Mouse (Mus musculus) hindbrain, embryonic 13.5 days (tissue): ENCODE results near the gene Tmem132d. TPM values are rescaled to one million over a fixed set of nuclear protein-coding genes. Genes with fewer than 3 reads are reported as not detected.
"Not testable (repeated sequence)": the region's sequence is repeated elsewhere in the genome, so short reads cannot be mapped to it uniquely, and the experiment has no call there.

Experiments
- ATAC-seq: fragments of 200-750 bp; cut with Nextera tagmentation; 2 replicates; pipeline ENCODE4 v1.8.0; 2017; ENCODE audit warnings: moderate TSS enrichment; ENCODE audit not compliant: low FRiP score
- H3K27ac ChIP-seq: fragments of 300-500 bp; sonication (generic); 2 replicates; pipeline ENCODE4 v1.5.1; 2015; ENCODE audit warnings: inconsistent platforms, mild to moderate bottlenecking, moderate library complexity
- H3K27me3 ChIP-seq: fragments of 300-500 bp; sonication (generic); 2 replicates; pipeline ENCODE4 v1.6.1; 2015; ENCODE audit warnings: mild to moderate bottlenecking, inconsistent platforms
- H3K36me3 ChIP-seq: fragments of 300-500 bp; sonication (generic); 2 replicates; pipeline ENCODE4 v1.6.1; 2015; ENCODE audit warnings: mild to moderate bottlenecking, inconsistent platforms
- H3K4me1 ChIP-seq: fragments of 300-500 bp; sonication (generic); replicated peaks from 2 replicates; pipeline ENCODE4 v1.6.1; 2015; ENCODE audit warnings: inconsistent platforms
- H3K4me2 ChIP-seq: fragments of 300-500 bp; sonication (generic); 2 replicates; pipeline ENCODE4 v1.6.1; 2015; ENCODE audit warnings: inconsistent platforms, mild to moderate bottlenecking, moderate library complexity
- H3K4me3 ChIP-seq: fragments of 300-500 bp; sonication (generic); 2 replicates; pipeline ENCODE4 v1.5.1; 2015; ENCODE audit warnings: mild to moderate bottlenecking, inconsistent platforms
- H3K9ac ChIP-seq: fragments of 300-500 bp; sonication (generic); 2 replicates; pipeline ENCODE4 v1.6.1; 2015; ENCODE audit warnings: mild to moderate bottlenecking, inconsistent platforms
- H3K9me3 ChIP-seq: fragments of 300-500 bp; sonication (generic); 2 replicates; pipeline ENCODE4 v1.6.1; 2016; ENCODE audit warnings: inconsistent platforms
- WGBS: fragments of 180-500 bp; shearing (Covaris S2); methylation state at CpG from one replicate; pipeline ENCODE4 v1.1.7; 2015; 5-methylcytosine and 5-hydroxymethylcytosine counted together
- polyA plus RNA-seq: library from polyadenylated mRNA; unstranded; fragments of >200 nt; fragmentation: Nextera tagmentation; extraction: Ambion mirVana; gene quantifications from 2 replicates; pipeline ENCODE4 v1.2.1, GENCODE M21; 2015

Tmem132d gene
- polyA plus RNA-seq, 1 experiment from 2014 or later: 2.8 TPM

- no peak overlapping the region for H3K9ac ChIP-seq
- 88% methylated on average over 12 of the region's 12 CpGs for WGBS
- H3K4me2 ChIP-seq: no peak overlapping the region
- H3K9me3 ChIP-seq: no peaks in the 10 kb centered on the region
- peaks cover 8% of the 10 kb centered on the region; the same call in 1 of the 2 replicates for H3K27me3 ChIP-seq
- H3K4me1 ChIP-seq: no peaks in the 10 kb centered on the region
- ATAC-seq: no peak
- H3K4me3 ChIP-seq: no peak overlapping the region
- no peak overlapping the region for H3K27ac ChIP-seq
- H3K36me3 ChIP-seq: no peaks in the 10 kb centered on the region
Observed at GRCm38 (mm10) chr5:127806850-127807249, 626.0 kb downstream of the Tmem132d start.

- H3K4me3 ChIP-seq: no peak overlapping the region
- no peak for ATAC-seq
- 54% methylated on average over 4 of the region's 4 CpGs for WGBS
Observed at GRCm38 (mm10) chr5:127800907-127801306, 632.0 kb downstream of the Tmem132d start.

GRCm38 (mm10) chr5:127781221-127781620, 651.7 kb downstream of the Tmem132d start:
- Histone ChIP-seq H3K4me3 (no peak overlapping the region), H3K4me1 (0 out of 2 replicates have a peak, but pooled peaks cover 5% of the 10 kb centered on the region), H3K27me3 (no peaks in the 10 kb centered on the region), H3K9ac (no peak overlapping the region), H3K27ac (peak overlapping the region; percentile 45), H3K4me2 (no peak overlapping the region), H3K9me3 (0 out of 2 replicates have a peak, but pooled peaks cover 9% of the 10 kb centered on the region), H3K36me3 (no peaks in the 10 kb centered on the region)
- whole genome bisulfite sequencing: 50% methylated on average over 5 of the region's 5 CpGs
- no peak for ATAC-seq

More at GRCm38 (mm10) chr5:127800907-127801306, 632.0 kb downstream of the Tmem132d start:
- Histone ChIP-seq H3K9ac (no peak overlapping the region), H3K9me3 (no peaks in the 10 kb centered on the region), H3K27ac (0 out of 2 replicates have a peak overlapping the region, but pooled peaks have one; percentile 18), H3K4me1 (peaks cover 9% of the 10 kb centered on the region), H3K27me3 (no peaks in the 10 kb centered on the region), H3K4me2 (no peak overlapping the region), H3K36me3 (no peaks in the 10 kb centered on the region)

GRCm38 (mm10) chr5:127775749-127776148, 657.1 kb downstream of the Tmem132d start:
- 80% methylated on average over 7 of the region's 7 CpGs for WGBS
- Histone ChIP-seq H3K36me3 (no peaks in the 10 kb centered on the region), H3K9me3 (0 out of 2 replicates have a peak, but pooled peaks cover 9% of the 10 kb centered on the region), H3K4me1 (0 out of 2 replicates have a peak, but pooled peaks cover 3% of the 10 kb centered on the region), H3K4me3 (no peak overlapping the region), H3K9ac (no peak overlapping the region), H3K27me3 (no peaks in the 10 kb centered on the region), H3K4me2 (no peak overlapping the region), H3K27ac (no peak overlapping the region)
- no peak for ATAC-seq

- no peak overlapping the region for H3K4me2 ChIP-seq
- H3K36me3 ChIP-seq: no peaks in the 10 kb centered on the region
- H3K27me3 ChIP-seq: no peaks in the 10 kb centered on the region
- H3K9ac ChIP-seq: no peak overlapping the region
- no peak overlapping the region for H3K4me3 ChIP-seq
- H3K27ac ChIP-seq: no peak overlapping the region
- 73% methylated on average over 4 of the region's 4 CpGs for WGBS
- H3K9me3 ChIP-seq: no peaks in the 10 kb centered on the region
- ATAC-seq: no peak
- H3K4me1 ChIP-seq: peaks cover 5% of the 10 kb centered on the region; the same call in 1 of the 2 replicates
Observed at GRCm38 (mm10) chr5:127758576-127758975, 674.3 kb downstream of the Tmem132d start.

GRCm38 (mm10) chr5:127756671-127757423, 676.0 kb downstream of the Tmem132d start:
- Histone ChIP-seq H3K9ac (no peak overlapping the region), H3K4me2 (no peak overlapping the region), H3K36me3 (no peaks in the 10 kb centered on the region), H3K9me3 (no peaks in the 10 kb centered on the region), H3K4me3 (no peak overlapping the region), H3K27me3 (no peaks in the 10 kb centered on the region), H3K27ac (no peak overlapping the region), H3K4me1 (peaks cover 8% of the 10 kb centered on the region)
- no peak for ATAC-seq
- 86% methylated on average over 4 of the region's 4 CpGs for WGBS

GRCm38 (mm10) chr5:127756011-127756410, 676.9 kb downstream of the Tmem132d start:
- Histone ChIP-seq H3K27me3 (no peaks in the 10 kb centered on the region), H3K4me2 (no peak overlapping the region), H3K4me3 (no peak overlapping the region), H3K36me3 (no peaks in the 10 kb centered on the region), H3K9ac (no peak overlapping the region), H3K27ac (no peak overlapping the region), H3K9me3 (no peaks in the 10 kb centered on the region), H3K4me1 (peaks cover 17% of the 10 kb centered on the region)
- WGBS: 92% methylated on average over 3 of the region's 3 CpGs
- ATAC-seq: no peak

- Histone ChIP-seq H3K4me2 (no peak overlapping the region), H3K27ac (no peak overlapping the region), H3K4me1 (peaks cover 20% of the 10 kb centered on the region), H3K9ac (no peak overlapping the region), H3K9me3 (no peaks in the 10 kb centered on the region), H3K36me3 (no peaks in the 10 kb centered on the region), H3K27me3 (no peaks in the 10 kb centered on the region), H3K4me3 (no peak overlapping the region)
- ATAC-seq: no peak
- WGBS: 63% methylated on average over 4 of the region's 4 CpGs
Observed at GRCm38 (mm10) chr5:127755594-127755993, 677.3 kb downstream of the Tmem132d start.

GRCm38 (mm10) chr5:127751262-127751975, 681.5 kb downstream of the Tmem132d start:
- H3K9ac ChIP-seq: no peak overlapping the region

GRCm38 (mm10) chr5:127749540-127749939, 683.3 kb downstream of the Tmem132d start:
- not testable (repeated sequence) for H3K9ac ChIP-seq, H3K4me2 ChIP-seq, H3K9me3 ChIP-seq, ATAC-seq, H3K36me3 ChIP-seq, H3K27me3 ChIP-seq, H3K4me3 ChIP-seq, H3K27ac ChIP-seq
- 92% methylated on average over 3 of the region's 3 CpGs for WGBS
- H3K4me1 ChIP-seq: peaks cover 15% of the 10 kb centered on the region

More at GRCm38 (mm10) chr5:127751262-127751975, 681.5 kb downstream of the Tmem132d start:
- H3K36me3 ChIP-seq: no peaks in the 10 kb centered on the region
- H3K27ac ChIP-seq: no peak overlapping the region
- ATAC-seq: 0 out of 2 replicates have a peak, but pooled peaks have one; percentile 49
- no peaks in the 10 kb centered on the region for H3K27me3 ChIP-seq
- no peak overlapping the region for H3K4me2 ChIP-seq
- WGBS: 29% methylated on average over 20 of the region's 20 CpGs
- H3K4me3 ChIP-seq: no peak overlapping the region
- H3K9me3 ChIP-seq: no peaks in the 10 kb centered on the region
- peaks cover 20% of the 10 kb centered on the region for H3K4me1 ChIP-seq

- H3K9ac ChIP-seq: no peak overlapping the region
- no peaks in the 10 kb centered on the region for H3K9me3 ChIP-seq
- H3K27me3 ChIP-seq: no peaks in the 10 kb centered on the region
- H3K36me3 ChIP-seq: no peaks in the 10 kb centered on the region
- H3K27ac ChIP-seq: no peak overlapping the region
- no peak for ATAC-seq
- H3K4me2 ChIP-seq: no peak overlapping the region
- WGBS: 76% methylated on average over 16 of the region's 16 CpGs
- no peaks in the 10 kb centered on the region for H3K4me1 ChIP-seq
- no peak overlapping the region for H3K4me3 ChIP-seq
Observed at GRCm38 (mm10) chr5:127741331-127741730, 691.5 kb downstream of the Tmem132d start.
